Mouse (Mus musculus) heart, adult 2 months (tissue): Measurements from ENCODE around the gene Borcs7.

ENCODE experiments used
- CTCF ChIP-seq: fragments of 200-600 bp; IDR thresholded peaks from 2 replicates; pipeline ENCODE4 v1.8.1; 2022; ENCODE audit warnings: antibody characterized with exemption, mild to moderate bottlenecking, moderate library complexity
- POLR2A ChIP-seq: fragments of 200-500 bp; IDR thresholded peaks from 2 replicates; pipeline ENCODE4 v1.6.1; 2011; ENCODE audit warnings: mild to moderate bottlenecking, low read depth, low read length, control low read depth; ENCODE audit not compliant: insufficient read depth

DNA sequence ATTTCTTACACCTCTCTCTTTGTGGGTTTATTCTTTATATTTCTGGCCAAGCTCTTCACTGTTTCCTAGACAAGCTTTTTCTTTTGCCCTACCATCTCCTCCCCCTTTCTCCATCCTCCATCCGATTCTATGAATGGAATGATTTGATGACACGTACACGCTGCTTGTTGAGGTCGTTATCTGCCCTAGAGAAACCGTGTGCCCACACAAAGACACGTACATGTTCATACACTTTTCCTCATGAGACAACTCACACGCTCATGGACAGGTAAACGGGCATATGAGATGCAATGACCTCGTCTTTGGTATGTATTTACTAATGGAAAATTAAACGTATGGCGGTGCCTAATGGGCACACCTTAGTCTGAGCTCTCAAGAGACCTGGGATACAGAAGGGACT lies 681 bp downstream of the Borcs7 start:
- TF ChIP-seq POLR2A (no peak), CTCF (no peak)
